Mouse (Mus musculus) spleen, adult 2 months (tissue): ENCODE measurements around the gene Dhcr7. TPM values are rescaled to one million over a fixed set of nuclear protein-coding genes. Genes with fewer than 3 reads are reported as not detected.

ENCODE experiments used
- DNase-seq, 2 experiments: peaks; one replicate each; pipeline versions ENCODE4 v3.0.0 to v3.0.0-alpha.2; 2012 to 2021; ENCODE audit warnings: low spot score in 2 of 2, low read depth in 1 of 2
- H3K27ac ChIP-seq: fragments of 200-500 bp; 2 replicates; pipeline ENCODE4 v1.5.1; 2012; ENCODE audit warnings: low read length, inconsistent platforms; ENCODE audit not compliant: insufficient read depth
- H3K27me3 ChIP-seq: fragments of 200-500 bp; 2 replicates; pipeline ENCODE4 v1.6.1; 2012; ENCODE audit warnings: mild to moderate bottlenecking, moderate library complexity, low read length, inconsistent platforms; ENCODE audit not compliant: control insufficient read depth, insufficient read depth
- H3K36me3 ChIP-seq: fragments of 200-500 bp; 2 replicates; pipeline ENCODE4 v1.6.1; 2012; ENCODE audit warnings: mild to moderate bottlenecking, low read length, inconsistent platforms; ENCODE audit not compliant: control insufficient read depth, insufficient read depth
- H3K4me1 ChIP-seq: fragments of 200-500 bp; 2 replicates; pipeline ENCODE4 v1.6.1; 2011; ENCODE audit warnings: inconsistent platforms; ENCODE audit not compliant: control insufficient read depth, insufficient read depth, insufficient read length
- H3K4me3 ChIP-seq: fragments of 200-500 bp; 2 replicates; pipeline ENCODE4 v1.5.1; 2011; ENCODE audit warnings: mild to moderate bottlenecking, inconsistent platforms; ENCODE audit not compliant: insufficient read depth, insufficient read length; ENCODE audit errors: extremely low read depth
- CTCF ChIP-seq: fragments of 200-500 bp; IDR thresholded peaks from 2 replicates; pipeline ENCODE4 v1.5.1; 2011; ENCODE audit warnings: mild to moderate bottlenecking, inconsistent platforms; ENCODE audit not compliant: insufficient read depth, insufficient read length, insufficient replicate concordance; ENCODE audit errors: extremely low read depth
- POLR2A ChIP-seq: fragments of 200-500 bp; IDR thresholded peaks from 2 replicates; pipeline ENCODE4 v1.6.1; 2011; ENCODE audit warnings: low read depth, low read length, inconsistent platforms
- WGBS: fragments of 180-500 bp; shearing (Covaris S2); methylation state at CpG from one replicate; pipeline ENCODE4 v1.1.7; 2018; 5-methylcytosine and 5-hydroxymethylcytosine counted together
- polyA plus RNA-seq: library from polyadenylated mRNA; depleted of rRNA; stranded (reverse); fragments of >200 nt; gene quantifications from 2 replicates; pipeline ENCODE4 v1.2.3, GENCODE M21; 2012

Dhcr7 gene
- polyA plus RNA-seq, 1 experiment, result 42.0 TPM

- H3K4me3 ChIP-seq, result no peak overlapping the region
- H3K4me1 ChIP-seq, result no peaks in the 10 kb centered on the region
- DNase-seq, result no peak
- peaks cover 35% of the 10 kb centered on the region for H3K36me3 ChIP-seq
- H3K27me3 ChIP-seq, result no peaks in the 10 kb centered on the region
- TF ChIP-seq POLR2A, result no peak
- no peak for TF ChIP-seq CTCF
- H3K27ac ChIP-seq, result no peak overlapping the region
- whole genome bisulfite sequencing, result 94% methylated on average over 8 of the region's 8 CpGs
Observed at GRCm38 (mm10) chr7:143841301-143841700, 18.4 kb downstream of the Dhcr7 start.

GRCm38 (mm10) chr7:143848127-143848767 lies 25.3 kb downstream of the Dhcr7 start:
- no peak for DNase-seq
- 81% methylated on average over 5 of the region's 5 CpGs for WGBS
- no peak for TF ChIP-seq CTCF
- TF ChIP-seq POLR2A, result no peak

GRCm38 (mm10) chr7:143848768-143849482 lies 26.0 kb downstream of the Dhcr7 start:
- DNase-seq, result no peak
- TF ChIP-seq POLR2A, result no peak
- no peak for TF ChIP-seq CTCF
- no peaks in the 10 kb centered on the region for H3K4me1 ChIP-seq
- no peaks in the 10 kb centered on the region for H3K27me3 ChIP-seq
- WGBS, result 91% methylated on average over 7 of the region's 8 CpGs
- no peak overlapping the region for H3K4me3 ChIP-seq
- no peak overlapping the region for H3K27ac ChIP-seq
- H3K36me3 ChIP-seq, result peaks cover 23% of the 10 kb centered on the region

More at GRCm38 (mm10) chr7:143848127-143848767, 25.3 kb downstream of the Dhcr7 start:
- Histone ChIP-seq H3K4me3 (no peak overlapping the region), H3K27ac (no peak overlapping the region), H3K27me3 (no peaks in the 10 kb centered on the region), H3K36me3 (peaks cover 29% of the 10 kb centered on the region), H3K4me1 (no peaks in the 10 kb centered on the region)

- H3K36me3 ChIP-seq, result no peaks in the 10 kb centered on the region
- TF ChIP-seq CTCF, result no peak
- TF ChIP-seq POLR2A, result no peak
- H3K4me3 ChIP-seq, result no peak within 1 kb of the TSS
- WGBS, result 83% methylated on average over 2 of the region's 2 CpGs
- H3K4me1 ChIP-seq, result no peaks in the 10 kb centered on the region
- H3K27ac ChIP-seq, result no peak within 1 kb of the TSS
- H3K27me3 ChIP-seq, result no peaks in the 10 kb centered on the region
- no peak for DNase-seq
Observed at GRCm38 (mm10) chr7:143866538-143866937, 43.6 kb downstream of the Dhcr7 start, which contains the start of gene Gm498. Gm498 (plus strand) TSS chr7:143866838.

- WGBS, result 60% methylated on average over 4 of the region's 4 CpGs
- Histone ChIP-seq H3K4me3 (no peak overlapping the region), H3K27me3 (no peaks in the 10 kb centered on the region), H3K36me3 (no peaks in the 10 kb centered on the region), H3K27ac (no peak overlapping the region), H3K4me1 (no peaks in the 10 kb centered on the region)
- TF ChIP-seq POLR2A (no peak), CTCF (no peak)
- no peak for DNase-seq
Observed at GRCm38 (mm10) chr7:143868874-143869273, 45.9 kb downstream of the Dhcr7 start.

GRCm38 (mm10) chr7:143883717-143884116 lies 60.8 kb downstream of the Dhcr7 start:
- Histone ChIP-seq H3K4me3 (no peak overlapping the region), H3K27ac (no peak overlapping the region), H3K4me1 (no peaks in the 10 kb centered on the region), H3K36me3 (no peaks in the 10 kb centered on the region), H3K27me3 (no peaks in the 10 kb centered on the region)
- TF ChIP-seq POLR2A (no peak), CTCF (no peak)
- 77% methylated on average over 6 of the region's 6 CpGs for WGBS
- DNase-seq, result no peak

- H3K27ac ChIP-seq, result no peak overlapping the region
- no peaks in the 10 kb centered on the region for H3K36me3 ChIP-seq
- H3K27me3 ChIP-seq, result no peaks in the 10 kb centered on the region
- no peak overlapping the region for H3K4me3 ChIP-seq
- no peak for DNase-seq
- 73% methylated on average over 2 of the region's 2 CpGs for WGBS
- H3K4me1 ChIP-seq, result no peaks in the 10 kb centered on the region
- no peak for TF ChIP-seq CTCF
- TF ChIP-seq POLR2A, result no peak
Observed at GRCm38 (mm10) chr7:143891146-143891545, 68.2 kb downstream of the Dhcr7 start.
